Mouse (Mus musculus): Measurements from ENCODE around the gene C6. TPM values are rescaled to one million over a fixed set of nuclear protein-coding genes. Genes with fewer than 3 reads are reported as not detected.

C6 gene
- polyA plus RNA-seq, 1 experiment from 2014 or later = not detected

DNA sequence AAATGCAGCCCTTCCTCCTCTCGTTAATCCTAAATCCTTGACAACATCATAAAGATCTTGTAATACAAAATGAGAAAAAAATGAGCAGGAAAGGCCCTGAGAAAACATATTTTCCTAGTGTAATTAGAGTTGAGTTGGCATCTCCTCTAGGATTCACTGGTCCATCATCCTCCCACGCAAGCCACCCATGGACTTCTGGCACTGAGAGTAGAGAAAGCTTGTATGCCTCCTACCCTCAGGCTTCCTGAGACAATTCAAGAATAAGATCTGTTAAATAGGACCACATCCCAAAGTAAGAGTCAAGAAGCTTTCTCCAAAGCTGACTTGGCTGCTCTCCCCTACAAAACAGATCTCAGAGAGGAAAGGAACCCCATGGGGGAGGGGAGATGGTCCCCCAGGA, 88.7 kb downstream of the C6 start:
- Histone ChIP-seq H3K4me2 (ENCODE audit: low read length) (no peak overlapping the region), H3K27ac (ENCODE audit: low read length) (no peak overlapping the region), H3K27me3 (replicated peaks; ENCODE audit: control insufficient read depth, insufficient read depth, low read length) (no peaks in the 10 kb centered on the region), H3K9ac (replicated peaks; ENCODE audit: low read depth, low read length) (no peak overlapping the region), H3K36me3 (ENCODE audit: control insufficient read depth, insufficient read depth) (no peaks in the 10 kb centered on the region), H3K4me1 (replicated peaks; ENCODE audit: control insufficient read depth, insufficient read depth, low read length) (no peaks in the 10 kb centered on the region), H3K9me3 (ENCODE audit: control insufficient read depth, low read length) (no peaks in the 10 kb centered on the region), H3K4me3 (replicated peaks; ENCODE audit: low read length) (no peak overlapping the region)
- no peak for ATAC-seq
- 79% methylated on average over 2 of the region's 2 CpGs for WGBS

DNA sequence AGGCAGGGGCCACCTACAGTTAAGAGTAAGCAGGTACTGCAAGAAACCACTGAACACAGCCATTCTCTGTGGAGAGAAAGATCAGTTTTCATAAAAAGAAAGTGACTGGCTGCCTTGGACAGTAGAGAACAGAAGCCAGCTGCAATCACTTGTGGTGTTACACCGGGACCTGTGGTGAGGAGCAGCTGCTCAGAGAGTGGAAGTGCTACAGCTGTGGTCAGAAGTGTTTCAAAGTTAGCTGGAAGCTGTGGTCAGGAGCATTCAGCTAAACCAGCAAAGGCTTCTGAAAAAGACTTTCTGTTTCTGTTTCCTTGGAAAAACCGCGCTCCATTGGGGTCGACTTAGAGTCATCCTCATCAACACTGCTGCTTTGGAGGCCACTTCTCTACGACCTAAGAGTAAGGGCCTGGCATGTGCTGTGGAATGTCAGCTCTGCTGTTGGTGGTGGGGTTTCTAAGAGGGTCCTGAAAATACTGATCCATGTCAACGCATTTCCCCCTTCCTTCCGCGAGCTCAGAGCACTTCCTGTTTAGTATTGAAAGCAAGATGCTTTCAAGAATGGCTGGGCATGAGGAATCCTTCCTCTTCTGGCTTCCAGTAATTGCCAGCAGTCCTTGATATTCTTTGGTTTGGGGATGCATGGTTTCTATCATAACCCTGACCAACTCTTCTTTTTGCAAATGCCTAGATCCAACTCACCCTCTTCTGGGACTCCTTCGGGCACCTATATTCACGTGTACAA, 89.9 kb downstream of the C6 start:
- H3K36me3 ChIP-seq (ENCODE audit: control insufficient read depth, insufficient read depth) = no peaks in the 10 kb centered on the region
- H3K9ac ChIP-seq (replicated peaks; ENCODE audit: low read depth, low read length) = no peak overlapping the region
- H3K4me2 ChIP-seq (ENCODE audit: low read length) = no peak overlapping the region
- no peaks in the 10 kb centered on the region for H3K9me3 ChIP-seq (ENCODE audit: control insufficient read depth, low read length)
- no peak overlapping the region for H3K27ac ChIP-seq (ENCODE audit: low read length)
- no peak overlapping the region for H3K4me3 ChIP-seq (replicated peaks; ENCODE audit: low read length)
- no peaks in the 10 kb centered on the region for H3K4me1 ChIP-seq (replicated peaks; ENCODE audit: control insufficient read depth, insufficient read depth, low read length)
- no peaks in the 10 kb centered on the region for H3K27me3 ChIP-seq (replicated peaks; ENCODE audit: control insufficient read depth, insufficient read depth, low read length)
- no peak for ATAC-seq
- 88% methylated on average over 10 of the region's 10 CpGs for WGBS

DNA sequence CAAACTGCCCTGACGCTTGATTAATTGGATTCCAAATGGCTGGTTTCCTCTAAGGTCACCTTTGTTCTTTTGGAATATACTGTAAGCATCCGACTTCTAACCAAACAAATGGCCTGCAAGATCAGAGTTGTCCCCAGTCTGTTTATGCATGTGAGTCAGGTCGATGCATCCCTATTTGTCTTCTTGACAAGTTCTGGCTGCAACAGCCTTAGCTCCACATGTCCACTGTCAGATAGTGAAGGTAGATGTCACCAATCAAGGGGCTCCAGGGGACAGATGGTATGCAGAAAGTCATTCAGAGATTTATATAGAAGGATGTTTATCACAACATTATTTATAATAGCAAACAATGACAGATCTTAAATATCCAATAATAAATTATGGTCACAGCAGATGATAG, 91.5 kb downstream of the C6 start:
- no peaks in the 10 kb centered on the region for H3K27me3 ChIP-seq (replicated peaks; ENCODE audit: control insufficient read depth, insufficient read depth, low read length)
- H3K9me3 ChIP-seq (ENCODE audit: control insufficient read depth, low read length) = no peaks in the 10 kb centered on the region
- H3K4me1 ChIP-seq (replicated peaks; ENCODE audit: control insufficient read depth, insufficient read depth, low read length) = no peaks in the 10 kb centered on the region
- 86% methylated on average over 3 of the region's 3 CpGs for WGBS
- H3K9ac ChIP-seq (replicated peaks; ENCODE audit: low read depth, low read length) = no peak overlapping the region
- no peaks in the 10 kb centered on the region for H3K36me3 ChIP-seq (ENCODE audit: control insufficient read depth, insufficient read depth)
- ATAC-seq = no peak
- H3K4me3 ChIP-seq (replicated peaks; ENCODE audit: low read length) = no peak overlapping the region
- H3K4me2 ChIP-seq (ENCODE audit: low read length) = no peak overlapping the region
- H3K27ac ChIP-seq (ENCODE audit: low read length) = no peak overlapping the region

DNA sequence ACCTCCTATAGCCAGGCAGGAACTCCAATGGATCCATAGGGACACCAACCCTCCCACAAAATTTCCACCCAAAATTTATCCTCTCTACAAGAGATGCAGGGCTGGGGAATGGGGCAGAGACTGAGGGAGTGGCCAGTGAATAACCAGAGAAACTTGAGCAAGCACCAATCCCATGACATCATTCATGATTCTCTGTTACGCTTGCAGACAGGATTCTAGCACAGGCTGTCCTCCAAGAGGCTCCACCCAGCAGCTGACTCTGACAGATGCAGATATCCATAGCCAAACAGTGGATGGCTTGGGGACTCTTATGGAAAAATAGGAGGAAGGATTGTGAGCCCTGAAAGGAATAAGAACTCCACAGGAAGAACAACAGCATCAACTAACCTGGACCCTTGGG, 94.2 kb downstream of the C6 start:
- 91% methylated on average over 1 of the region's 1 CpGs for WGBS
- H3K27me3 ChIP-seq (replicated peaks; ENCODE audit: control insufficient read depth, insufficient read depth, low read length) = no peaks in the 10 kb centered on the region
- H3K9me3 ChIP-seq (ENCODE audit: control insufficient read depth, low read length) = no peaks in the 10 kb centered on the region
- no peak overlapping the region for H3K4me2 ChIP-seq (ENCODE audit: low read length)
- no peaks in the 10 kb centered on the region for H3K36me3 ChIP-seq (ENCODE audit: control insufficient read depth, insufficient read depth)
- H3K27ac ChIP-seq (ENCODE audit: low read length) = no peak overlapping the region
- no peaks in the 10 kb centered on the region for H3K4me1 ChIP-seq (replicated peaks; ENCODE audit: control insufficient read depth, insufficient read depth, low read length)
- H3K4me3 ChIP-seq (replicated peaks; ENCODE audit: low read length) = no peak overlapping the region
- no peak for ATAC-seq
- H3K9ac ChIP-seq (replicated peaks; ENCODE audit: low read depth, low read length) = no peak overlapping the region

DNA sequence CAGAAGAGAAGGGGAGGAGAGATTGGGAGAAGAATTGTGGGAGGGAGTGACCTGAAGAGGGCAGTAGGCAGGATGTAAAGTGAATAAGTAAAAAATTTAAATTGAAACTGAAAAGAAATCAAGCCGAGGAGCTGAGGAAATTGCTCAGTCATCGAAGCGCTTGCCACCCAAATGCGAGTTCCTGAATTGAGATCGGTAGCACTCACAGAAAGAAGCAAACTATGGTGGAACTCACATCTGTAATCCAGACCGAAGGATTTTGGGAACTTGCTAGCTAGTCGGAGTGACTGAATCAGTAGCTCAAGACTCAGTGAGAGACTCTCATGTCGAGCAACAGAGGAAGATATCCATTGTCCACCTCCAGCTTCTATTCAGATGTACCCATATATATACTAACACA, 94.8 kb downstream of the C6 start:
- H3K4me3 ChIP-seq (replicated peaks; ENCODE audit: low read length) = no peak overlapping the region
- H3K27ac ChIP-seq (ENCODE audit: low read length) = no peak overlapping the region
- H3K9me3 ChIP-seq (ENCODE audit: control insufficient read depth, low read length) = no peaks in the 10 kb centered on the region
- no peak for ATAC-seq
- H3K36me3 ChIP-seq (ENCODE audit: control insufficient read depth, insufficient read depth) = no peaks in the 10 kb centered on the region
- no peak overlapping the region for H3K4me2 ChIP-seq (ENCODE audit: low read length)
- H3K9ac ChIP-seq (replicated peaks; ENCODE audit: low read depth, low read length) = no peak overlapping the region
- 94% methylated on average over 8 of the region's 8 CpGs for WGBS
- H3K4me1 ChIP-seq (replicated peaks; ENCODE audit: control insufficient read depth, insufficient read depth, low read length) = no peaks in the 10 kb centered on the region
- H3K27me3 ChIP-seq (replicated peaks; ENCODE audit: control insufficient read depth, insufficient read depth, low read length) = no peaks in the 10 kb centered on the region

DNA sequence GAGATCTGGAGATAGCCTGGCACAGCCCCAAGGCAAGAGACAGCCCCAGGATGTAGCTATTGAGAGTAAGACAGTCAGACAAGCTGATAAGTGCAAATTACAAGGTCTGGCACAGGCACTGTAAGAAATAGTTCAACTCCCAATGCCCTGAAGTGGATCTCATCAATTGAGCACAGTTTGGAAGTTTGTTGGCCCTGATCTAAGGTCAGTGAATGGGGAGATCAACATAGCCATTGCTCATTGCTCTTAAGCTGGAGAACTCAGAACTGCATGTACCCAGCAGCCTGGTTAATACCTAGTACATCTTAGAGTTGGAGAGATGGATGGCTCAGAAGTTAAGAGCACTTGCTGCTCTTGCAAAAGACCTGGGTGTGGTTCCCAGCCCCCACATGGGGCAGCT, 100.8 kb downstream of the C6 start:
- H3K4me3 ChIP-seq (replicated peaks; ENCODE audit: low read length) = no peak overlapping the region
- H3K27ac ChIP-seq (ENCODE audit: low read length) = no peak overlapping the region
- no peaks in the 10 kb centered on the region for H3K4me1 ChIP-seq (replicated peaks; ENCODE audit: control insufficient read depth, insufficient read depth, low read length)
- H3K9ac ChIP-seq (replicated peaks; ENCODE audit: low read depth, low read length) = no peak overlapping the region
- H3K4me2 ChIP-seq (ENCODE audit: low read length) = no peak overlapping the region
- no peaks in the 10 kb centered on the region for H3K27me3 ChIP-seq (replicated peaks; ENCODE audit: control insufficient read depth, insufficient read depth, low read length)
- H3K9me3 ChIP-seq (ENCODE audit: control insufficient read depth, low read length) = no peaks in the 10 kb centered on the region
- no peaks in the 10 kb centered on the region for H3K36me3 ChIP-seq (ENCODE audit: control insufficient read depth, insufficient read depth)
- ATAC-seq = no peak

DNA sequence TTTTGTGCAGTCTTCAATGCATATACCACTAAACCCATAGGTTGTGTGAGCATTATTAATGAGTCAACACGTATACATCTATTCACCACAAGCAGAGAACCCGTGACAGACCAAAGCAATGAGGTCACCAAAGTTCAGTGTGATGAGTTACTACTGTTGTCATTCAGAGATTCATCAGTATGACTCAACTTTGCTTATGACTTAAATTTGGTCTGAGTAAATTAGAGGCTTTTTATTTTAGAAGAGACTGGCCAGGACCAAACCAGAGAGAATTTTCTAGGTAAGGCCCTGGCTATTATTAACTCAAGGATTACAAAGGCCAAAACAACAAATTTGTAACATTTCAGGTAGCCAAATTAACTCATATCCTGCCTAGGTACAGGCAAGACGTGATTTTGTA, 109.4 kb downstream of the C6 start:
- no peaks in the 10 kb centered on the region for H3K27me3 ChIP-seq (replicated peaks; ENCODE audit: control insufficient read depth, insufficient read depth, low read length)
- H3K9me3 ChIP-seq (ENCODE audit: control insufficient read depth, low read length) = no peaks in the 10 kb centered on the region
- 82% methylated on average over 3 of the region's 3 CpGs for WGBS
- no peak overlapping the region for H3K9ac ChIP-seq (replicated peaks; ENCODE audit: low read depth, low read length)
- no peaks in the 10 kb centered on the region for H3K4me1 ChIP-seq (replicated peaks; ENCODE audit: control insufficient read depth, insufficient read depth, low read length)
- H3K27ac ChIP-seq (ENCODE audit: low read length) = no peak overlapping the region
- no peak overlapping the region for H3K4me3 ChIP-seq (replicated peaks; ENCODE audit: low read length)
- no peak overlapping the region for H3K4me2 ChIP-seq (ENCODE audit: low read length)
- ATAC-seq = no peak
- no peaks in the 10 kb centered on the region for H3K36me3 ChIP-seq (ENCODE audit: control insufficient read depth, insufficient read depth)

DNA sequence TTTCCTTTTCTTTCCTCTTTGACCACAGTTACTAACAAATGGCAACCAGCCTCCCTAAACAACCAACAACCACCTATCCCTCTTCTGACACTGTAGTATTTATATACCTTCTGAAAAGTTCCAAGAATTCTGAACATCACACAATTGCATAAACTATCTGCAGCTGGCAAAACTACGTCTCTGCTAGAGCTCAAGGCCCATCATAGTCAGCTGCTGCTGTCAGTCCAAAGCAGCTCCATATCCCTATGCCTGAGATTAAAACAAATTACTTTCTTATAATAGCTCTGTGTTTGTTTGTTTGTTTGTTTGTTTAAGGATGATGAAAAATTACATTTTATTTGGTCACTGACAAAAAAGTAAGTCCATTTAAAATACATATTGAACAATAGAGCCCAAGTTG, 123.0 kb downstream of the C6 start:
- Histone ChIP-seq H3K36me3 (ENCODE audit: control insufficient read depth, insufficient read depth) (no peaks in the 10 kb centered on the region), H3K9me3 (ENCODE audit: control insufficient read depth, low read length) (no peaks in the 10 kb centered on the region), H3K4me3 (replicated peaks; ENCODE audit: low read length) (no peak overlapping the region), H3K9ac (replicated peaks; ENCODE audit: low read depth, low read length) (no peak overlapping the region), H3K27ac (ENCODE audit: low read length) (no peak overlapping the region), H3K4me1 (replicated peaks; ENCODE audit: control insufficient read depth, insufficient read depth, low read length) (no peaks in the 10 kb centered on the region), H3K27me3 (replicated peaks; ENCODE audit: control insufficient read depth, insufficient read depth, low read length) (no peaks in the 10 kb centered on the region), H3K4me2 (ENCODE audit: low read length) (no peak overlapping the region)
- ATAC-seq = no peak
- 90% methylated on average over 1 of the region's 1 CpGs for WGBS

Measured in forebrain, embryonic 16.5 days (tissue).